Mouse (Mus musculus) stomach, postnatal 0 days (tissue): ENCODE results near the gene Espnl. TPM values are rescaled to one million over a fixed set of nuclear protein-coding genes. Genes with fewer than 3 reads are reported as not detected.
A peak's percentile ranks its signal among the peaks of the same experiment; 100 is the strongest.

ENCODE experiments used
- ATAC-seq: fragments of 200-750 bp; cut with Nextera tagmentation; 2 replicates; pipeline ENCODE4 v1.8.0; 2017; ENCODE audit not compliant: low FRiP score, low TSS enrichment
- DNase-seq: peaks from one replicate; pipeline ENCODE4 v3.0.0-alpha.2; 2016; ENCODE audit warnings: low spot score
- H3K27ac ChIP-seq: fragments of 300-500 bp; sonication (generic); replicated peaks from 2 replicates; pipeline ENCODE4 v1.5.1; 2014; ENCODE audit warnings: mild to moderate bottlenecking, control low read depth
- H3K27me3 ChIP-seq: fragments of 300-500 bp; sonication (generic); 2 replicates; pipeline ENCODE4 v1.6.1; 2014; ENCODE audit warnings: low read length; ENCODE audit not compliant: control insufficient read depth, insufficient read depth
- H3K36me3 ChIP-seq: fragments of 300-500 bp; sonication (generic); 2 replicates; pipeline ENCODE4 v1.6.1; 2014; ENCODE audit warnings: low read length, mixed read lengths; ENCODE audit not compliant: control insufficient read depth, insufficient read depth
- H3K4me1 ChIP-seq: fragments of 300-500 bp; sonication (generic); replicated peaks from 2 replicates; pipeline ENCODE4 v1.6.1; 2014; ENCODE audit warnings: antibody characterized with exemption; ENCODE audit not compliant: control insufficient read depth, insufficient read depth
- H3K4me2 ChIP-seq: fragments of 300-500 bp; sonication (generic); replicated peaks from 2 replicates; pipeline ENCODE4 v1.6.1; 2014; ENCODE audit warnings: low read depth, mild to moderate bottlenecking, control low read depth, moderate library complexity
- H3K4me3 ChIP-seq: fragments of 300-500 bp; sonication (generic); 2 replicates; pipeline ENCODE4 v1.5.1; 2014; ENCODE audit warnings: low read depth, low read length, control low read depth
- H3K9ac ChIP-seq: fragments of 300-500 bp; sonication (generic); 2 replicates; pipeline ENCODE4 v1.6.1; 2014; ENCODE audit warnings: mild to moderate bottlenecking, low read length, control low read depth, mixed read lengths
- H3K9me3 ChIP-seq: fragments of 300-500 bp; sonication (generic); 2 replicates; pipeline ENCODE4 v1.6.1; 2016; ENCODE audit warnings: low read length; ENCODE audit not compliant: control insufficient read depth
- CTCF ChIP-seq: IDR thresholded peaks from 2 replicates; pipeline ENCODE4 v1.5.1; 2016; ENCODE audit warnings: antibody characterized with exemption, low read depth, mild to moderate bottlenecking, moderate library complexity
- EP300 ChIP-seq: optimal IDR thresholded peaks from 2 replicates; pipeline ENCODE3; 2016; ENCODE audit warnings: antibody characterized with exemption
- WGBS: fragments of 180-500 bp; shearing (Covaris S2); extraction: QIAGEN DNeasy Blood & Tissue Kit; methylation state at CpG from one replicate; pipeline ENCODE4 v1.1.7; 2014; 5-methylcytosine and 5-hydroxymethylcytosine counted together
- polyA plus RNA-seq: library from polyadenylated mRNA; unstranded; fragments of >200 nt; fragmentation: Nextera tagmentation; extraction: Ambion mirVana; gene quantifications from 2 replicates; pipeline ENCODE4 v1.2.1, GENCODE M21; 2015

Gene Espnl
- polyA plus RNA-seq: 0.02 TPM in 1 of 2 replicates, not detected in the other

DNA sequence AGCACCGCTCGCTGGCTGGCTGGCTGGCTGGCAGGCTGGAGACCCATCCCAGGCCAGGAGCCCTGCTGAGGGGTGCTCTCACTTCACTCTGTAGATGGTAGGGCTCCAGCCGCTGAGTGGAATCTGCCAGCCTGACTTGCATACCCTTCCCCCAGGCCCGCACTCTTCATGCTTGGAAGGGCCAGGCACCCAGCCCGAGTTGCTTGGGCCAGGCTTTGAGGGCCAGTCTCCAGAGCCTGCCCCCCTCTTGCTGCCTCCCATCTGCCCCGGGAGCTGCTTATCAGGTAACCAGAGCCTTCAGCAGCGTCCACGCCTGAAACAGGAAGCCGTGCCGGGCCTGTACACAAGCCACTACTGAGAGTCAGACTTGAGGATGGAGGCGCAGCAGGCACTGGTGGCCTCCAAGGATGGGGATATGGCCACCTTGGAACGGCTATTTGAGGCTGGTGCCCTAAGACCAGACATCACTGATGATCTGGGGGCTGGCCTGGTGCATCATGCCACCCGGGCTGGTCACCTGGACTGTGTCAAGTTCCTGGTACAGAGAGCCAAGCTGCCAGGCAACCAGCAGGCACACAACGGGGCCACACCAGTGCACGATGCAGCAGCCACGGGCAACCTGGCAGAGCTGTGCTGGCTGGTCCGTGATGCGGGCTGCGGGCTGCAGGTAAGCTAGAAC, at the start of gene Espnl:
Gene Espnl (plus strand): TSS at position 316 of the 679 bp plus-strand sequence.
- Histone ChIP-seq H3K9ac (no peak within 1 kb of the TSS), H3K4me2 (no peak within 1 kb of the TSS), H3K4me1 (no peaks in the 10 kb centered on the region), H3K27me3 (no peaks in the 10 kb centered on the region), H3K9me3 (no peaks in the 10 kb centered on the region), H3K36me3 (no peaks in the 10 kb centered on the region), H3K27ac (no peak within 1 kb of the TSS), H3K4me3 (no peak within 1 kb of the TSS)
- DNase-seq (peak; percentile 36), ATAC-seq (no peak; the same call in 1 of the 2 replicates)
- TF ChIP-seq EP300: no peak
- 60% methylated on average over 19 of the region's 19 CpGs for WGBS

DNA sequence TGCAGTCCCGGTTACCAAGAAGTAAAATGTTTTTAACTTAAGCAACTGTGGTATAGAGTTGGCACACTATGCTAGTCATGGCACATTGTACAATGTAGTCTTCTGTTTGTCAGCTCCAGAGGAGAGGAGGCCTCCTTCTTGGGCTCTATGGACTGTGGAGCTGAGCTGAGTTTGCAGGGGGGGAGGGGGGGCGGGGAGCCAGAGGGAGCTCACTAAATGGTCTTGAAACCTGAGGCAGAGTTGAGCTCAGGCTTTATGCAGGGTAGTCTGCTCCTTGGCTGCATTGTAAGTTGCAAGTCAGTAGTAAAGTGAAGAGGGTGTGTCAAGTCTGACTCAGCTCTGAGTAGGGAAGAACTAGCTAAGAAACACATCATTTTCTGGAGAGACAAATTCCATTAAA, 49.6 kb upstream of the Espnl start:
- Histone ChIP-seq H3K9ac (no peak overlapping the region), H3K4me1 (no peaks in the 10 kb centered on the region), H3K4me2 (no peak overlapping the region), H3K27me3 (no peaks in the 10 kb centered on the region), H3K36me3 (peaks cover 4% of the 10 kb centered on the region), H3K27ac (peak overlapping the region; percentile 40; the same call in 1 of the 2 replicates), H3K9me3 (no peaks in the 10 kb centered on the region), H3K4me3 (no peak overlapping the region)
- peak; percentile 61; the same call in 1 of the 2 replicates for ATAC-seq
- TF ChIP-seq EP300 (no peak), CTCF (no peak)
- 87% methylated on average over 2 of the region's 2 CpGs for WGBS
- no peak for DNase-seq

DNA sequence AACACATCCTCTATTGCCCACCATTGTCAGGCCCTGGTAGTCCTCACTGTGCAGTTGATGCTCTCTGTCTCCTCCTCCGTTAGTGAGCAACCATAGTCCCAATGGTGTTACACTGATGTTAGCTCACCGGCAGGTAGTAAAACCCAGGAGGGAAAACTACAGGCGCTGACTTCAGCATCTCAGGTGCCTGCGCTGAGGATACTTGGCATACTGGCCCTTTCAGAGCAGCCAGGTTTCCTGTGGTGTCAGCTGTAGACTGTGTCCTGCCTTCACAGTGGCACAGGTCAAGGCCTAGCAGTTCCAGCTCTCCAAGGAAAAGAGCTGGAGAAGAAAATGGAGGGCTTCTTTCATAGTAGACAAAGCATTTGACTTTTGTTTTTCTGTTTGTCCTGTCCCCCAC, 45.3 kb upstream of the Espnl start:
- no peak overlapping the region for H3K4me3 ChIP-seq
- H3K27me3 ChIP-seq: no peaks in the 10 kb centered on the region
- WGBS: 94% methylated on average over 4 of the region's 4 CpGs
- no peak for DNase-seq
- H3K27ac ChIP-seq: no peak overlapping the region
- H3K36me3 ChIP-seq: peaks cover 9% of the 10 kb centered on the region
- no peak for ATAC-seq
- TF ChIP-seq EP300 (no peak), CTCF (no peak)
- H3K9me3 ChIP-seq: no peaks in the 10 kb centered on the region
- H3K4me1 ChIP-seq: no peaks in the 10 kb centered on the region
- H3K9ac ChIP-seq: no peak overlapping the region
- no peak overlapping the region for H3K4me2 ChIP-seq

DNA sequence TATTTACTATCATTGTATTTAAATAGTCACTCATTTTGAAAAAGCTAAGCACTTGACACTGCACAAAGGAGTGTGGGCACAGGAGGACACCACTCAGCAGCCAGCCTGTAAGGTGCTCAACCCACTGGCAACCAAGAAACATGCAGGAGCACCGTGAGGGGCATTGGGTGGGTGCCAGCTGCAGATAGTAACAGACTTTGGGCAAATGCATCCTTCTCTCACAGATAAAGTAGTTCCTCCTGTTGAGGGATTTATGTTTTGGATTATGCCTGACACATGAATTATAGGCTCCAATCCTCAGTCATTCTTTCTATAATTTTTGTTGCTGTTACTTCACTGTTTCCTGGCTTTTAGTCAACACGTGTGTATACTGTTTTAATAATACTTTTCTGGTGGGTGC, 44.4 kb upstream of the Espnl start:
- no peaks in the 10 kb centered on the region for H3K27me3 ChIP-seq
- H3K9ac ChIP-seq: no peak overlapping the region
- no peaks in the 10 kb centered on the region for H3K9me3 ChIP-seq
- H3K4me2 ChIP-seq: no peak overlapping the region
- peaks cover 9% of the 10 kb centered on the region for H3K36me3 ChIP-seq
- H3K27ac ChIP-seq: no peak overlapping the region
- DNase-seq (no peak), ATAC-seq (no peak)
- H3K4me3 ChIP-seq: no peak overlapping the region
- TF ChIP-seq EP300 (no peak), CTCF (no peak)
- 65% methylated on average over 2 of the region's 2 CpGs for WGBS
- H3K4me1 ChIP-seq: no peaks in the 10 kb centered on the region

DNA sequence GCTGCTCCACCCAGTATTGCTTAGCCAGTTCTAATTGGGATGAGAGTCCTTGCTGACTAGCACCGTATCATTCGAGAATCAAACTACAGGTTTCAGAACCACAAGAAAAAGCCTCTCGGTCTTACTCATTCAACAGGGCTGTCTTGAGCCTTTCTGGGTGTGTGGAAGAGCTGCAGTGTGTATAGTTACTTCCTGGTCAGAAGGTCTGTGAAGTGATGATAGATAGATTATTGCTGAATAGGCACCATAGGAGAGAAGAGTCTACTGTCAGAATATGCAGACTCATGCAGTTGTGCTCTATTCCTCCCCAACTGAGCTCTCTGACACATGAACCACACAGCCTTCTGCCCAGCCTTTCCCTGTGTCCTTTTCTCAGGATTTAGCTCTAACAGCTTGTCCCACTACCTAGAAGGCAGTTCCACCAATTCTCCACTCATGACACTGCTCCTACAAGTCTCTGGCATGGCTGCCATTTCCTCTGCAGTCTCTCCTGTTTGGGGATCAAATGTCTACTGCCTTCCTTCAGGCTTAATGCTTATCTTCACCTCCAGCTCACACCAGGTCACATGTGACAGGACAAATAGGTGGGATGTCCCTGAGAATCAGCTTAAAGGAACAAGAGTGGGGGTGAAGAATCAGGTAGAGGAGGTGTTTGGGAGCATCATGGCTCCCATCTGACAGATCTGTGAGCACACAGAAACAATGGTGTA, 43.3 kb upstream of the Espnl start:
- Histone ChIP-seq H3K36me3 (peaks cover 9% of the 10 kb centered on the region), H3K27ac (peak overlapping the region; percentile 69; the same call in 1 of the 2 replicates)

DNA sequence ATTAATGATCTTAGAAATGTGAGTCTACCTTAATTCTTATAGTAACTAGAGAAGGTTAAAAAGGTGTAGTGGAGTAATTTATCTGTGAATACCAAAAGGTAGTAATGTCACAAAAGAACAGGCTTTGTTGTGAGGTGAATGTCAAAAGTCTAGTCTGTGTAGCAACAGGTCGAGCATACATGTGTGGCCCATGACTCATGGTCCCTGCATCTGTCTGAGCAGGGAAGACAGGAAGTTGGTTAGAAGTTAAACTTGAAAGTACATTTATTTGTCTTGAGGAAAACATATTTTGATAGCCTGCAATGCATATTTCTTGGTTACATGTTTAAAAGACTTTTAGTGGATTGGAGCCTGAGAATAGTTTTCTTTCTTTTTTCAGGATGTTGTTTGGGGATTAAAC, 42.7 kb upstream of the Espnl start:
- peaks cover 9% of the 10 kb centered on the region for H3K36me3 ChIP-seq
- TF ChIP-seq CTCF (no peak), EP300 (no peak)
- no peak overlapping the region for H3K27ac ChIP-seq

More for the DNA sequence above, 43.3 kb upstream of the Espnl start:
- no peak overlapping the region for H3K4me3 ChIP-seq
- no peaks in the 10 kb centered on the region for H3K9me3 ChIP-seq
- DNase-seq: no peak
- ATAC-seq: no peak
- TF ChIP-seq CTCF: no peak
- TF ChIP-seq EP300: no peak
- H3K4me1 ChIP-seq: no peaks in the 10 kb centered on the region
- H3K4me2 ChIP-seq: no peak overlapping the region
- H3K9ac ChIP-seq: no peak overlapping the region
- no peaks in the 10 kb centered on the region for H3K27me3 ChIP-seq
- WGBS: 88% methylated on average over 3 of the region's 3 CpGs

More for the DNA sequence above, 42.7 kb upstream of the Espnl start:
- Histone ChIP-seq H3K4me3 (no peak overlapping the region), H3K27me3 (no peaks in the 10 kb centered on the region), H3K9ac (no peak overlapping the region), H3K4me2 (no peak overlapping the region), H3K4me1 (no peaks in the 10 kb centered on the region), H3K9me3 (no peaks in the 10 kb centered on the region)
- ATAC-seq (no peak), DNase-seq (no peak)
- 74% methylated on average over 1 of the region's 1 CpGs for WGBS
